Mouse (Mus musculus) E14TG2a.4 (cell line): Measurements from ENCODE around the gene Pin1.

Experiments
- CTCF ChIP-seq: conservative IDR thresholded peaks from 2 replicates; pipeline ENCODE4 v1.5.1; 2014; ENCODE audit warnings: low read length
- NANOG ChIP-seq: IDR thresholded peaks from 2 replicates; pipeline ENCODE4 v1.6.1; 2014; ENCODE audit warnings: borderline replicate concordance, low read length, mixed read lengths

- TF ChIP-seq CTCF: no peak
- no peak for TF ChIP-seq NANOG
Measured at GRCm38 (mm10) chr9:20631332-20631731, 20.6 kb upstream of the Pin1 start.
